Mouse (Mus musculus) hindbrain, embryonic 15.5 days (tissue): ENCODE measurements around the gene Zan. TPM values are rescaled to one million over a fixed set of nuclear protein-coding genes. Genes with fewer than 3 reads are reported as not detected.

Experiments used
- ATAC-seq: fragments of 200-750 bp; cut with Nextera tagmentation; 2 replicates; pipeline ENCODE4 v1.8.0; 2017; ENCODE audit warnings: low read depth, moderate number of reproducible peaks, moderate TSS enrichment; ENCODE audit not compliant: low FRiP score
- H3K27ac ChIP-seq: fragments of 300-500 bp; sonication (generic); replicated peaks from 2 replicates; pipeline ENCODE4 v1.5.1; 2015; ENCODE audit warnings: mild to moderate bottlenecking, inconsistent platforms
- H3K27me3 ChIP-seq: fragments of 300-500 bp; sonication (generic); 2 replicates; pipeline ENCODE4 v1.6.1; 2015; ENCODE audit warnings: control low read depth, inconsistent platforms
- H3K36me3 ChIP-seq: fragments of 300-500 bp; sonication (generic); 2 replicates; pipeline ENCODE4 v1.6.1; 2015; ENCODE audit warnings: control low read depth, inconsistent platforms
- H3K4me1 ChIP-seq: fragments of 300-500 bp; sonication (generic); replicated peaks from 2 replicates; pipeline ENCODE4 v1.6.1; 2015; ENCODE audit warnings: control low read depth, inconsistent platforms
- H3K4me2 ChIP-seq: fragments of 300-500 bp; sonication (generic); 2 replicates; pipeline ENCODE4 v1.6.1; 2015; ENCODE audit warnings: moderate library complexity, mild to moderate bottlenecking, inconsistent platforms
- H3K4me3 ChIP-seq: fragments of 300-500 bp; sonication (generic); 2 replicates; pipeline ENCODE4 v1.5.1; 2015; ENCODE audit warnings: mild to moderate bottlenecking, inconsistent platforms
- H3K9ac ChIP-seq: fragments of 300-500 bp; sonication (generic); 2 replicates; pipeline ENCODE4 v1.6.1; 2015; ENCODE audit warnings: inconsistent platforms
- H3K9me3 ChIP-seq: fragments of 300-500 bp; sonication (generic); 2 replicates; pipeline ENCODE4 v1.6.1; 2016; ENCODE audit warnings: control low read depth, inconsistent platforms
- whole genome bisulfite sequencing: fragments of 180-500 bp; shearing (Covaris S2); methylation state at CpG from one replicate; pipeline ENCODE4 v1.1.7; 2015; 5-methylcytosine and 5-hydroxymethylcytosine counted together
- polyA plus RNA-seq: library from polyadenylated mRNA; unstranded; fragments of >200 nt; fragmentation: Nextera tagmentation; extraction: Ambion mirVana; gene quantifications from 2 replicates; pipeline ENCODE4 v1.2.1, GENCODE M21; 2015

Gene Zan
- polyA plus RNA-seq, 1 experiment from 2014 or later: 0.18 TPM

DNA sequence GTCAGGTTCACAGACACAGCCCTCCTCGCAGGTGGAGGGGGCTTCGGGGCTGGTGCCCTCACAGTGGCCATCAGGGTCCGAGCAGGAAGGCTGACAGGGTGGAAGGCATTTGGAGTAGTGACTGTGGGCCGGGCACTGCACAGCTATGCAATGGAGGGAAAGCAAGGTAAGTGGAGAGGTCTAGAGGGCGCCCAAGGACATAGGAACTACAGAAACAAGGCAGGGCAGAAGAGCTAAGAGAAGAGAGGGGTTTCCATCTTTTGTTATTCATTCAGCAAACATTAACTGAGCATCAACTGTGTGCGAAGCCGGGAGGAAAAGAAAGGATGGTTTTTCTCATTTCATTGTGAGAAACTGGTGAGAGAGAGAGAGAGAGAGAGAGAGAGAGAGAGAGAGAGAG, 82.4 kb downstream of the Zan start:
- no peak overlapping the region for H3K27ac ChIP-seq
- WGBS: 48% methylated on average over 7 of the region's 7 CpGs
- H3K9me3 ChIP-seq: no peaks in the 10 kb centered on the region
- H3K4me2 ChIP-seq: no peak overlapping the region
- no peak for ATAC-seq
- H3K4me1 ChIP-seq: no peaks in the 10 kb centered on the region
- no peaks in the 10 kb centered on the region for H3K36me3 ChIP-seq
- H3K4me3 ChIP-seq: no peak overlapping the region
- H3K27me3 ChIP-seq: no peaks in the 10 kb centered on the region
- no peak overlapping the region for H3K9ac ChIP-seq

DNA sequence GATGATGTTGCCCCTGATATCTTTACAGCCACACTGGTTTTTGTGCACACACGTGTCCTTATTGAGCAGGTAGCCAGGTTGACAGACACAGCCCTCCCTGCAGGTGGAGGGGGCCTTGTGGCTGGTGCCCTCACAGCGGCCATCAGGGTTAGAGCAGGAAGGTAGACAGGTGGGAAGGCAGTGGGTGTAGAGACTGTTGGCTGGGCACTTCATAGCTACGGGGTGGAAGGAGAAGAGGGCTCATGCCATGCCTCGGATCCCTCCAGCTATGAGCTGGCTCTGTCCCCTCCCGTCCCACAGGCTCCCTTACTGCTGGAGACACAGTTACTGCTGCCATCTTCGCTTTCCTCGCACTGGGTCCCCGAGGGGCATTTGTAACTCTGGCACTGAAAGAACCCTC, 85.2 kb downstream of the Zan start:
- 81% methylated on average over 8 of the region's 8 CpGs for WGBS

DNA sequence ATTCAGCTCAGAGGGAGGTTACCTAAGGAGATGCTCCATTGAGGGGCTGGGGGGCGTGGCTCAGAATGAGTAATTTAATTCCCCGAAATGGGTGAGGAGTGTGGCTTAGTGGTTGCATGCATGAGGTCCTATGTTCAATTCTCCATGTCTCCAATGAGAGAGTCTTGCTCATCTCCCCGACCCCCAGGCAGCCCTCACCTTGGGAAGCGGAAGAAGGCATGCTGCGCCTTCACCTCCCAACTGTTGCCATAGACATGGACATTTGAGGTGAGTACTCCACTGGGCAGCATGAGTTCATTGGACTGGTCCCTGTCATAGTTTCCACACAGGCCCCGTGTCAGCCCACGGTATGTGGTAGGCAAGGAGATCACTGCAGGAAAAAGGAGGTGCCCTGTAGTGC, 90.2 kb downstream of the Zan start:
- 86% methylated on average over 7 of the region's 7 CpGs for WGBS
- no peaks in the 10 kb centered on the region for H3K27me3 ChIP-seq
- no peaks in the 10 kb centered on the region for H3K36me3 ChIP-seq
- no peak overlapping the region for H3K4me3 ChIP-seq
- no peak overlapping the region for H3K4me2 ChIP-seq
- no peak overlapping the region for H3K27ac ChIP-seq
- H3K4me1 ChIP-seq: no peaks in the 10 kb centered on the region
- H3K9me3 ChIP-seq: no peaks in the 10 kb centered on the region
- ATAC-seq: no peak
- H3K9ac ChIP-seq: no peak overlapping the region

More for the DNA sequence above, 85.2 kb downstream of the Zan start:
- H3K4me2 ChIP-seq: no peak overlapping the region
- no peak overlapping the region for H3K9ac ChIP-seq
- no peaks in the 10 kb centered on the region for H3K4me1 ChIP-seq
- no peaks in the 10 kb centered on the region for H3K9me3 ChIP-seq
- no peak for ATAC-seq
- no peaks in the 10 kb centered on the region for H3K36me3 ChIP-seq
- H3K27me3 ChIP-seq: no peaks in the 10 kb centered on the region
- no peak overlapping the region for H3K4me3 ChIP-seq
- H3K27ac ChIP-seq: no peak overlapping the region

DNA sequence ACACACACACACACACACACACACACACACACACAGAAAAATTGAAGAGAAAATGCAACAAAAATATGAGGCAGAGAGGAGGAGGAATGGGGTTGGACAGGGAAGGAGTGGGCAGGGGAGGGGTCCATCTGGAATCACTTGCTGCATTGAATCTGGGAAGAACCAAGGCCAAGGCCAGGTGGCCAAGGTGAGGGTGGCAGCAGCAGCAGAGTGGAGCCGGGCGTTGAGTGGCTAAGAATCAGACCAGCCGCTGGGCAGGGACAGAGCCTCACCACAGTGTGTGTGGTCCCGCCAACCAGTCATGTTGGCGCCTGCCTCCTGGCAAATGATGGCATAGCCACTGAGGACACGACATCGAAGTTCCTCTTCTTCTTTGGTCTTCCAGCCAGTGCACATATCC, 93.4 kb downstream of the Zan start:
- Histone ChIP-seq H3K36me3 (no peaks in the 10 kb centered on the region), H3K9ac (no peak overlapping the region), H3K27ac (no peak overlapping the region), H3K4me3 (no peak overlapping the region), H3K9me3 (no peaks in the 10 kb centered on the region), H3K4me2 (no peak overlapping the region), H3K4me1 (no peaks in the 10 kb centered on the region), H3K27me3 (no peaks in the 10 kb centered on the region)
- 87% methylated on average over 7 of the region's 7 CpGs for WGBS
- no peak for ATAC-seq

DNA sequence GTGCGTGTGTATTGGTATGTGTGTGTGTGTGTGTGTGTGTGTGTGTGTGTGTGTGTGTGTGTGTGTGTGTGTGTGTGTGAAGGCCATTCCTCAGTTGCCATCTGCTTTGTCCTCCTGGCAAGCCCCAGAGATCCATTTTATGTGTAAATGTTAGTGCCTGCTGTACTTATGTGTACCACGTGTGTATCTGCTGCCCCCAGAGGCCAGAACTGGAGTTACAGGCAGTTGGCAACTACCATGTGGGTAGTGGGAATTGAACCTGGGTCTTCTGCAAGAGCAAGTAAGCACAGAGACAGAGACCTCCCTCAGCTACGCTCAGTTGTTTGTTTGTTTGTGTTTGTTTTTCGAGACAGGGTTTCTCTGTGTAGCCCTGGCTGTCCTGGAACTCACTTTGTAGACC, 95.7 kb downstream of the Zan start:
- H3K4me3 ChIP-seq: no peak overlapping the region
- no peak overlapping the region for H3K4me2 ChIP-seq
- no peaks in the 10 kb centered on the region for H3K9me3 ChIP-seq
- peaks cover 5% of the 10 kb centered on the region; the same call in 1 of the 2 replicates for H3K4me1 ChIP-seq
- ATAC-seq: no peak
- H3K9ac ChIP-seq: no peak overlapping the region
- H3K27ac ChIP-seq: no peak overlapping the region
- WGBS: 56% methylated on average over 4 of the region's 4 CpGs
- no peaks in the 10 kb centered on the region for H3K27me3 ChIP-seq
- no peaks in the 10 kb centered on the region for H3K36me3 ChIP-seq

DNA sequence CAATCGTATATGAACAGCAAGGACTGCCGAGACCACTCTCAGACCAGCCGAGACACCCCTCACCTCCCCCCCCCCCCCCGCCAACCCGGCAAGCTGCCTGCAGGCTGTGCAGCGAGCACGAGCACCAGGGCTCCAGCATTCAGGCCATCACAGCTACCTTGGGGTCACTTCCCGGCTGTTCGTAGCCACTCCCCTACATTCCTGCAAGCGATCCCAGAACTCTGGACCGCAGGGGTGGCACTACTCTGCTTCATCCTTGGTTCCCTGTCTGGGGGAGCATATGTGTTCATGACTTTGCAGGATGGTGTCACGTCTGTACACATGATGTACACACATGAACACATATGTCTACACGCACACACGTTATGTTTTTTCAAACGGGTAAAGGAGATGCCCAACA, 99.3 kb downstream of the Zan start:
- no peak overlapping the region for H3K4me2 ChIP-seq
- H3K27ac ChIP-seq: no peak overlapping the region
- no peak overlapping the region for H3K9ac ChIP-seq
- H3K4me3 ChIP-seq: no peak overlapping the region
- H3K36me3 ChIP-seq: no peaks in the 10 kb centered on the region
- peaks cover 5% of the 10 kb centered on the region; the same call in 1 of the 2 replicates for H3K4me1 ChIP-seq
- no peaks in the 10 kb centered on the region for H3K9me3 ChIP-seq
- ATAC-seq: no peak
- 38% methylated on average over 11 of the region's 15 CpGs for WGBS
- H3K27me3 ChIP-seq: no peaks in the 10 kb centered on the region

DNA sequence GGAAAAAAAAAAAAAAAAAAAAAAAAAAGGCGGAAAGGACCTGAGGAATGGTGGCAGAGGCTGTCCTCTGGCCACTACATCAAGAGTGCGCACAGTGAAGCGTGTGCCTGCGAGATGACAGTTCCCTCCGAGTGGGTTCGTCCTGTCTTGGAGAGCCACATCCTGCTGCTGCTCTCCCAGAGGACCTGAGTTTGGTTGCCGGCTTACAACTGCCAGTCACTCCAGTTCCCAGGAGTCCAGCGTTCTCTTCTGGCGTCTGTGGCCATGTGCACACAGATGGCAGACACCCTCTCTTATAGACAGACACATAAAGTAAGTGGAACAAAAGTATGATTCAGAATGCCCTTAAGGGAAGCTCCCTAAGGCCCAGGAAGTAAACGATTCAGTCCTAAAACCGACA, 99.7 kb downstream of the Zan start:
- 31% methylated on average over 11 of the region's 11 CpGs for WGBS
- Histone ChIP-seq H3K9me3 (no peaks in the 10 kb centered on the region), H3K36me3 (no peaks in the 10 kb centered on the region), H3K27ac (no peak overlapping the region; the same call in 1 of the 2 replicates), H3K4me3 (no peak overlapping the region), H3K9ac (no peak overlapping the region), H3K27me3 (no peaks in the 10 kb centered on the region), H3K4me2 (no peak overlapping the region), H3K4me1 (peaks cover 5% of the 10 kb centered on the region; the same call in 1 of the 2 replicates)
- ATAC-seq: no peak

DNA sequence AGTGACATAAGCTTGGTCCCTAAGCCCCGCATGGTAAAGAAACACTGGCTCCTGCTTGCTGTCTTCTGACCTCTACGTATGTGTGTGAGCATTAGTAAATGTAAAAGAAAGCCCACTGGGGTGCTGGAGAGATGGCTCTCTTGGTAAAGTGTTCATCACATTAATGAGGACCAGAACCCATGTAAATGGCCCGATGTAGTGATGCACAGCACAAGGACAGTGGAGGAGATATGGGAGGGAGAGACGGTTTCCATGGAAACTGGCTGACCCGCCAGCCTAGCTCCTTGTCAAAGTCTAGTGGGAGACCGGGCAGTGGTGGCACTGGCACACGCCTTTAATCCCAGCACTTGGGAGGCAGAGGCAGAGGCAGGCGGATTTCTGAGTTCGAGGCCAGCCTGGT, 100.1 kb downstream of the Zan start:
- Histone ChIP-seq H3K36me3 (no peaks in the 10 kb centered on the region), H3K27ac (no peak overlapping the region), H3K9me3 (no peaks in the 10 kb centered on the region), H3K27me3 (no peaks in the 10 kb centered on the region), H3K4me2 (no peak overlapping the region), H3K9ac (no peak overlapping the region), H3K4me3 (no peak overlapping the region), H3K4me1 (peaks cover 5% of the 10 kb centered on the region; the same call in 1 of the 2 replicates)
- WGBS: 43% methylated on average over 9 of the region's 9 CpGs
- ATAC-seq: peak; percentile 66; the same call in 1 of the 2 replicates

DNA sequence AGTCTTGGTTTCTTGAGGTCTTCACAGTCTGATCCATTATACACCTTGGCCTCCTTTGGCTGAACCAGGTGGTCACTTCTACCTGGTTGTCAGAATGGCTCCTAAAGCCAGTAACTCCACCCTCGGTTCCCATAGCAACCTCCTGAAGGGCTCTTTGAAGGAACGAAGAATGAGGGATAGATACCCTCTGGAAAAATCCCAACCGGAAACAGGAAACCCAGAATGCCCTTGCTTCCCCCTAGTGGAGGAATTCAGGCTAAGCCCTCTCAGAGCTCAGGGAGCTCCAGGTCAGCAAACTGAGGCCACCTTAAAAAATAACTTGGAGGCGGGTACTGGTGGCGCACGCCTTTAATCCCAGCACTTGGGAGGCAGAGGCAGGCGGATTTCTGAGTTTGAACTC, 100.7 kb downstream of the Zan start:
- H3K4me1 ChIP-seq: peaks cover 5% of the 10 kb centered on the region; the same call in 1 of the 2 replicates
- WGBS: 45% methylated on average over 7 of the region's 7 CpGs
- no peaks in the 10 kb centered on the region for H3K36me3 ChIP-seq
- H3K9me3 ChIP-seq: no peaks in the 10 kb centered on the region
- no peak overlapping the region for H3K4me2 ChIP-seq
- no peak overlapping the region for H3K9ac ChIP-seq
- no peak overlapping the region for H3K4me3 ChIP-seq
- no peak overlapping the region for H3K27ac ChIP-seq
- no peak for ATAC-seq
- H3K27me3 ChIP-seq: no peaks in the 10 kb centered on the region

DNA sequence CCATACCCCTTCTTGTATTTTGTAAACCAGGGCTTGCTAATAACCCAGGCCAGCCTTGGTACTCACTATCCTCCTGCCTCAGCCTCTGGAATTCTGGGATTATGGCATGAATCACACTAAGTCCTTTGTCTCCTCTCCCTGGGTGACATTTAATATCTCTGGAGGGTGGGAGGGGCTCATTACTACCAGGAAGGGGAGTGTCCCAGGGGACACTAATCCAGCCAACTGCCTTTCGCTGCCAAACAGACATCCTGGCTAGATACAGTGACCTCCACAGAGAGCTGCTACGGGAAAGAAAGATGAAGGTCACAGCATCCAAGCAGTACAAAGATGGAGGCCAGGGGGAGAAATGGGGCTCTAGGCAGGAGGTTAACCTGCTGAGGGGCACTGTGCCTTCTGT, 101.2 kb downstream of the Zan start:
- H3K36me3 ChIP-seq: no peaks in the 10 kb centered on the region
- no peaks in the 10 kb centered on the region for H3K27me3 ChIP-seq
- WGBS: 32% methylated on average over 2 of the region's 2 CpGs
- no peaks in the 10 kb centered on the region for H3K9me3 ChIP-seq
- H3K4me1 ChIP-seq: peaks cover 5% of the 10 kb centered on the region; the same call in 1 of the 2 replicates
- no peak overlapping the region for H3K27ac ChIP-seq
- no peak overlapping the region for H3K9ac ChIP-seq
- H3K4me2 ChIP-seq: no peak overlapping the region
- ATAC-seq: no peak
- no peak overlapping the region for H3K4me3 ChIP-seq

DNA sequence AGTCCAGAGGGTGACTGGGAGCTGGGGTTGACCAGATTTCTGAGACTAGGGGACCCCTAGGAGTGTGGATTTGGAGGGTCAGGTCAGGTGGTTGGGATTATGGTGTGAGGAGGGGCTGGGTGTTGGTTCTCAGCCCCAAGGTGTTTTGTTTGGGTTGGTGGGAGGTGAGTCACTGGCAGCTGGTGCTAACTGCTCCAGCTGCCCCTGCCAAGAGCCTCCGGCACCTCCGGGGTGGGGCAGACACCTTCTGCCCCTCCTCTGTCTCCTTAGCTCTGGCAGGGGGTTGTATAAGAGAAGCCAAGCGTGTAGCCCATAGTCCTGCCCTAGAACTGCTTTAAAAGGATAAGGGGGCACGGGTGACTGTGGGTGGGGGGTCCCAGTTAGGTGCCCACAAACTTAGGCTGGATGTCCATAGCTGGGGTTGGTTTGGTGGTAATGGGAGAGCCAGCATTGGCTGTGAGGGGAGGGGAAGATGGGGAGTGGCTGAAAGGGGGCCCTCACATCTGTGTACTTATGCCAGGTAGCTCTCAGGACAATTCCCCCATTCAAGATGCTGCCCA, 102.3 kb downstream of the Zan start:
- WGBS: 81% methylated on average over 4 of the region's 4 CpGs

DNA sequence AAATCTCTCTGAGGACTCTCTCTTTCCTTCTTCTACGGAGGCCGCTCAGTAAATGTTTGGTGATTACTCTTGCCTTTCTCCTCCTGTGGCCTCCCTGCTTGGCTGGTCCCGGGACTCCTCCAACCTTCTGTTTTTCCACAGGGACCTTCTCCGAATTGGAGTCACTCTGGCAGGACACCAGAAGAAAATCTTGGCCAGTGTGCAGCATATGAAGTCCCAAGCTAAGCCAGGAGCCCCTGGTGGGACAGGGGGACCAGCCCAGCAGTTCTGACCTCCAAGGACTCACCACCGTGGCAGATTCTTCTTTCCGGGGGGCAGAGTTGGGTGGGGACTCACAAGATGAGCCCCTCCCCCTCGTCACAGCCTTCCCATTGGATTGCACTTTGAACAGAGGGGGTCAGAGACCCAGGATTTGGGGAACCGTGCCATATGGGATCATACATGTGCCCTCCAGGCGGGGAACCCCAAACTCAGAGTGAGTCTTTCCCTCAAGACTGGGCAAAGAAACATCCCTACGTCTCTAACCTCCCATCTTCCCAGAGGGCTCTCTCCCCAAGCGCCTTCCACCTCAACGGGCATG, 103.4 kb downstream of the Zan start:
- H3K9ac ChIP-seq: no peak overlapping the region
- H3K27ac ChIP-seq: no peak overlapping the region
- H3K4me1 ChIP-seq: peaks cover 5% of the 10 kb centered on the region; the same call in 1 of the 2 replicates
- no peaks in the 10 kb centered on the region for H3K27me3 ChIP-seq
- H3K36me3 ChIP-seq: no peaks in the 10 kb centered on the region
- no peaks in the 10 kb centered on the region for H3K9me3 ChIP-seq
- ATAC-seq: no peak
- H3K4me3 ChIP-seq: no peak overlapping the region
- no peak overlapping the region for H3K4me2 ChIP-seq
- WGBS: 83% methylated on average over 12 of the region's 12 CpGs

More for the DNA sequence above, 102.3 kb downstream of the Zan start:
- H3K4me3 ChIP-seq: no peak overlapping the region
- H3K9ac ChIP-seq: no peak overlapping the region
- no peak for ATAC-seq
- no peak overlapping the region for H3K27ac ChIP-seq
- no peaks in the 10 kb centered on the region for H3K27me3 ChIP-seq
- no peaks in the 10 kb centered on the region for H3K9me3 ChIP-seq
- H3K4me2 ChIP-seq: no peak overlapping the region
- H3K36me3 ChIP-seq: no peaks in the 10 kb centered on the region
- H3K4me1 ChIP-seq: peaks cover 5% of the 10 kb centered on the region; the same call in 1 of the 2 replicates

DNA sequence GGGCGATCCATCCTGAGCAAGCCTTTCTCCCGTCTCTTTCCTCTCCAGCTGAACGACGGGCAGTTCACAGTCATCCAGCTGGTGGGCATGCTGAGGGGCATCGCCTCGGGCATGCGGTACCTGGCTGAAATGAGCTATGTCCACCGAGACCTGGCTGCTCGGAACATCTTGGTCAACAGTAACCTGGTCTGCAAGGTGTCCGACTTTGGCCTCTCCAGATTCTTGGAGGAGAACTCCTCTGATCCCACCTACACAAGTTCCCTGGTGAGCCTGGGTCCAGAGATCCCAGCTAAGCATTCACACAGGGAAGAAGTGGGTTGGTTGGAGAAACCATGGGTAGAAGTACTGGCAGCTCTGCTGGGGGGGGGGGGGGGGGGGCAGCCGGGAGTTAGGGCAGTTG, 107.2 kb downstream of the Zan start:
- H3K9ac ChIP-seq: no peak overlapping the region
- H3K27me3 ChIP-seq: no peaks in the 10 kb centered on the region
- no peak overlapping the region for H3K4me2 ChIP-seq
- 0 out of 2 replicates have a peak, but pooled peaks cover 6% of the 10 kb centered on the region for H3K36me3 ChIP-seq
- 96% methylated on average over 10 of the region's 11 CpGs for WGBS
- no peaks in the 10 kb centered on the region for H3K9me3 ChIP-seq
- no peak overlapping the region for H3K27ac ChIP-seq
- H3K4me3 ChIP-seq: no peak overlapping the region
- no peak for ATAC-seq
- H3K4me1 ChIP-seq: no peaks in the 10 kb centered on the region
